Mouse (Mus musculus) brain, embryonic 14.5 days (tissue): ENCODE data around the gene Acat3.

ENCODE experiments used
- CTCF ChIP-seq: fragments of 200-500 bp; IDR thresholded peaks from 2 replicates; pipeline ENCODE4 v1.5.1; 2012; ENCODE audit warnings: inconsistent platforms, mild to moderate bottlenecking, moderate library complexity, borderline replicate concordance; ENCODE audit not compliant: insufficient read depth, insufficient read length; ENCODE audit errors: extremely low read depth
- POLR2A ChIP-seq: fragments of 200-500 bp; IDR thresholded peaks from 2 replicates; pipeline ENCODE4 v1.6.1; 2012; ENCODE audit warnings: mild to moderate bottlenecking, inconsistent platforms, borderline replicate concordance; ENCODE audit not compliant: poor library complexity, insufficient read depth, insufficient read length, severe bottlenecking; ENCODE audit errors: extremely low read depth

DNA sequence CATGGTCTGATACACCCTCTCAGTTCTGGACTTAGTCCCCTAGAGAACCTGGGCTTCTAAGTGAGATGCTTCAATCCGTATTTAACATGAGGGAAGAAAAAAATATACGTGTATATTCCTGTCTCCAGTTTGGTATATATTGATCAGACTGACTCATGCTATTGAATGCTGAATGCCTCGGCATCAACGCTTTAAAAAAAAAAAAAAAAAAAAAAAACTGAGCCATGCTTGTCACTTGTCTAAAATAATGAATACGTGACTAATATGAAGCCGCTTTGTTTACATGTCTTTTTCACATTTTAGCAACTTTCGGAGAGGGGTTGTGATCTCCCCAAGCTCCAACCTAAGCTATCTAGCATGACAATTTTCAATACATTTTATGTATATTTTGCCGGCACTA lies 30.0 kb downstream of the Acat3 start:
- TF ChIP-seq CTCF (no peak), POLR2A (no peak)
